Mouse (Mus musculus): ENCODE measurements around the gene Wdr83os.

DNA sequence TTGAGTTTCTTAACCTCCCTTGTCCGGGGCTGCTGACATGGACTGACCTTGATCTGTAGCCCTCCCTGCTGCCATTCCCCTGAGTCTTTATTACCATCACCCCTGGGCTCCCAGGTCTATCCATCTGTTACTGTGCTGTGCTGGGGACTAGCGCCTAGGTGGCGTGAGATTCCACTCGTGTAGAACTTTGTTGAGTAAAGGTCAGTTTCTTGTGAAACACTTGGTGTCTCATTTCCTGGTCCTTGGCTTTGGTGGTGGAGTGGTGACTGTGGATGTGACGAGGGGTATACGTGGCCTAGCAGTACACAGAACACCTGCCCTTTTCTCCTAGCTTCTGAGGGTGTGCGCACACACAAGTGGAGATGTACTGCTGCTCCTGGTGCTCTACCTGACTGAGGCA lies 23.2 kb upstream of the Wdr83os start:
- TF ChIP-seq E2F4 (IDR thresholded peaks at IDR 0.05; ENCODE audit: borderline replicate concordance, low read depth, low read length) (no peak), USF2 (IDR thresholded peaks at IDR 0.05; ENCODE audit: borderline replicate concordance in 1 of 2, insufficient read depth in 1 of 2, low read depth in 1 of 2, low read length in 2 of 2) (no peak), CTCF (IDR thresholded peaks at IDR 0.05 in 2 of 3, conservative IDR thresholded peaks at IDR 0.05 in 1 of 3; ENCODE audit: control insufficient read depth in 1 of 3, insufficient read depth in 1 of 3, low read depth in 2 of 3, low read length in 3 of 3, poor library complexity in 1 of 3, severe bottlenecking in 1 of 3) (no peak)

All from MEL (cell line).